Mouse (Mus musculus): ENCODE measurements around the gene Epb41l1. TPM values are rescaled to one million over a fixed set of nuclear protein-coding genes. Genes with fewer than 3 reads are reported as not detected.
"Not testable (repeated sequence)": the region's sequence is repeated elsewhere in the genome, so short reads cannot be mapped to it uniquely, and the experiment has no call there.

Epb41l1 gene
- polyA plus RNA-seq (2015; fragmentation: Nextera tagmentation; extraction: Ambion mirVana) = 18.5 and 19.4 TPM in 2 replicates

DNA sequence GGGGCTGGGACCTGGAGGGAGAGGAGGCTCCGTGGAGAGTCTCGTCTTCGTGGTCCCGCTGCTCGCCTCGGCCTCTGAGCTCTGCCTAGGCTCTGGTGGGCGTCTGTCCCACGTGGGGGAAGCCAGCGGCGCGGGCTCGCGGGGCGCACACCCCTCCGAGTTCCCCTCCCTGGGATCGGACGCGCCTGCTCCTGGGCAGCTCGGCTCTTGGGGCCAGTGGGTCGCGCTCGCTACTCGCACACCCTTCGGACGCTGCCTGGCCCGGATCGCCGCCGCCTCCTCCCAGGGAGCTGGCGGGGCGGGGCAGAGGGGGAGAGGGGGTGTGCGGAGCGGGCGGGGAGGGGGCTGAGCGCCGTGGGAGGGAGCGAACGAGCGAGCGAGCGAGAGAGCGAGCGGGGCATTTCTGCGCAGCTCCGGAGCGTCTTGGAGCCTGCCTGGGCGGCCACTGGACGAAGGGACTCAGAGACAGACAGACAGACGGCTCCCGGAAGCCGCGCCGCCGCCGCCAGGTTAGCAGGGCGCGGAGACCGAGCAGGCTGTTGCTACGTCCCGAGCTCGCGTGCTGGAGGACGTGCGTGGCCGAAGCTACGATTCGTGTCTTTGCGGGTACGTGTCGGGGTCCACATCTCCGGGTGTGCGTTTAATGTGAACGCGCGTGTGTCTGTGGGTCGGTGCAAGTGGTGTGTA is at the start of gene Epb41l1:
Epb41l1 (plus strand) TSS at position 216 of the 687 bp plus-strand sequence.
- peak within 1 kb of the TSS; percentile 83 for H3K4me3 ChIP-seq (ENCODE audit: low read depth, low read length)
- ATAC-seq = peak; percentile 67
- peak within 1 kb of the TSS; percentile 92 for H3K9ac ChIP-seq (ENCODE audit: low read depth, low read length)
- no peaks in the 10 kb centered on the region for H3K27me3 ChIP-seq (ENCODE audit: control insufficient read depth, insufficient read depth, low read depth, low read length)
- no peaks in the 10 kb centered on the region for H3K36me3 ChIP-seq (ENCODE audit: control insufficient read depth, insufficient read depth, low read length)
- under 1% methylated on average over 68 of the region's 76 CpGs for WGBS
- H3K4me2 ChIP-seq (ENCODE audit: low read length) = peak within 1 kb of the TSS; percentile 69
- H3K27ac ChIP-seq (ENCODE audit: low read length) = peak within 1 kb of the TSS; percentile 97
- H3K4me1 ChIP-seq (ENCODE audit: control insufficient read depth, insufficient read depth, low read length) = peaks cover 37% of the 10 kb centered on the region
- no peaks in the 10 kb centered on the region for H3K9me3 ChIP-seq (replicated peaks; ENCODE audit: control insufficient read depth, low read length, poor library complexity, severe bottlenecking)

DNA sequence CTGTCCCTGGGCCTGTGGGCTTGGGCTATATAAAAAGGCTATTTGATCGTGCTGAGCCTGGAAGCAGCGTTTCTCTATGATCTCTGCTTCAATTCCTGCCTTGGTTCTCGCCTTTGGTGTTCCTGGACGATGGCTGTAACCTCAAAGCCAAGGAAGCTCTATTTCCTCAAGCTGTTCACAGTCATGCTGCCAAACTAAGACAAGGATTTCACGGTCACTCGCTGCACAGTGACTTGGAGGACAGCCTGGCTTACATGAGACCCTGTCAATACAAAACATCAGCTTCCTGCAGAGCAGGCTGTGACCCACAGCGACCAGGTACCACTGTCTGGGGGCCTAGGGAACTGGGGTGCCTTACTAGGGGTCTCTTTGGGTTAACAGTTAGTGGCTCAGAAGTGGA is 43.8 kb upstream of the Epb41l1 start:
- 80% methylated on average over 7 of the region's 7 CpGs for WGBS
- ATAC-seq = no peak

DNA sequence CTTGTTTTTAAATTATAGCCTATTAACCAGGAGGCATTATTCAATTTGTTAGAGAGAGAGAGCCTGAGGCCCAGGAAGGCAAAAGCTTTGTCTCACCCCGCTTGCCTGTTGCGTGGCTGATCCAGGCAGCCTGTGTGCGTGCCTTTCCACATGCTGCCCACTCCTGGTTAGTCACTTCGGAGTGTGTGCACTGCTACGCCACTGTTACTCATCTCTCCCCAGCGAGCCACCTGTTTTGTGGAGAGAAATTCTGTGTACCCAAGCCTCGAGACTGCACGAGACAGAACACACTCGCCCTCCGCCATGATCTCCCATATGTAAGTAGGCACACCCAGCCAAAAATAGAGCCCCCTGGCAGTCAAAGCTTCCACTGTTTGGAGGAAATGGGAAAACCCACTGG is 40.8 kb upstream of the Epb41l1 start:
- no peaks in the 10 kb centered on the region; the same call in 1 of the 2 replicates for H3K9me3 ChIP-seq (replicated peaks; ENCODE audit: control insufficient read depth, low read length, poor library complexity, severe bottlenecking)
- no peaks in the 10 kb centered on the region for H3K27me3 ChIP-seq (ENCODE audit: control insufficient read depth, insufficient read depth, low read depth, low read length)
- H3K9ac ChIP-seq (ENCODE audit: low read depth, low read length) = no peak overlapping the region
- no peak overlapping the region for H3K27ac ChIP-seq (ENCODE audit: low read length)
- H3K4me2 ChIP-seq (ENCODE audit: low read length) = no peak overlapping the region
- H3K4me1 ChIP-seq (ENCODE audit: control insufficient read depth, insufficient read depth, low read length) = no peaks in the 10 kb centered on the region
- no peak overlapping the region for H3K4me3 ChIP-seq (ENCODE audit: low read depth, low read length)
- H3K36me3 ChIP-seq (ENCODE audit: control insufficient read depth, insufficient read depth, low read length) = no peaks in the 10 kb centered on the region
- WGBS = 92% methylated on average over 10 of the region's 10 CpGs
- ATAC-seq = no peak

More for the DNA sequence above, 43.8 kb upstream of the Epb41l1 start:
- H3K4me1 ChIP-seq (ENCODE audit: control insufficient read depth, insufficient read depth, low read length) = no peaks in the 10 kb centered on the region
- no peaks in the 10 kb centered on the region for H3K9me3 ChIP-seq (replicated peaks; ENCODE audit: control insufficient read depth, low read length, poor library complexity, severe bottlenecking)
- H3K4me3 ChIP-seq (ENCODE audit: low read depth, low read length) = no peak overlapping the region
- H3K4me2 ChIP-seq (ENCODE audit: low read length) = no peak overlapping the region
- no peaks in the 10 kb centered on the region for H3K36me3 ChIP-seq (ENCODE audit: control insufficient read depth, insufficient read depth, low read length)
- H3K9ac ChIP-seq (ENCODE audit: low read depth, low read length) = no peak overlapping the region
- no peaks in the 10 kb centered on the region for H3K27me3 ChIP-seq (ENCODE audit: control insufficient read depth, insufficient read depth, low read depth, low read length)
- no peak overlapping the region for H3K27ac ChIP-seq (ENCODE audit: low read length)

DNA sequence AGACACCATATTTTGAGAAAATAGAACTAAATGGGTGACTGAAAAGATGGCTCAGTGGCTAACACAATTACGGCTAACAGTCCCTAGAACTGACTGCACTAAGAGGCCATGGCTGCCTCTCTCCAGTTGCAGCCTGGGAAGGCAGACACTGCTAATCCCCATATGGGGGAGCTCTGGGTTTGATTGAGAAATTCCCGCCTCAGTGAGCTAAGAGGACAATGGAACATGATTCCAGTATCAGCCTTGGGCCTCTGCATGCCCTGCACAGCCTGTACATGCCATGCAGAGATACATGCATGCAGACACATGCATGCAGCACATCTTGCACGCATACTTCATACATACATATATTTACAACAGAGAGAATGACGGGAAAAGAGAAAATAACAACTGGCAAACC is 39.4 kb upstream of the Epb41l1 start:
- no peak for ATAC-seq
- Histone ChIP-seq H3K9me3 (replicated peaks; ENCODE audit: control insufficient read depth, low read length, poor library complexity, severe bottlenecking) (no peaks in the 10 kb centered on the region; the same call in 1 of the 2 replicates), H3K9ac (ENCODE audit: low read depth, low read length) (no peak overlapping the region), H3K4me2 (ENCODE audit: low read length) (no peak overlapping the region), H3K36me3 (ENCODE audit: control insufficient read depth, insufficient read depth, low read length) (no peaks in the 10 kb centered on the region), H3K4me3 (ENCODE audit: low read depth, low read length) (no peak overlapping the region), H3K4me1 (ENCODE audit: control insufficient read depth, insufficient read depth, low read length) (no peaks in the 10 kb centered on the region), H3K27me3 (ENCODE audit: control insufficient read depth, insufficient read depth, low read depth, low read length) (no peaks in the 10 kb centered on the region), H3K27ac (ENCODE audit: low read length) (no peak overlapping the region)
- WGBS = 56% methylated on average over 4 of the region's 4 CpGs

DNA sequence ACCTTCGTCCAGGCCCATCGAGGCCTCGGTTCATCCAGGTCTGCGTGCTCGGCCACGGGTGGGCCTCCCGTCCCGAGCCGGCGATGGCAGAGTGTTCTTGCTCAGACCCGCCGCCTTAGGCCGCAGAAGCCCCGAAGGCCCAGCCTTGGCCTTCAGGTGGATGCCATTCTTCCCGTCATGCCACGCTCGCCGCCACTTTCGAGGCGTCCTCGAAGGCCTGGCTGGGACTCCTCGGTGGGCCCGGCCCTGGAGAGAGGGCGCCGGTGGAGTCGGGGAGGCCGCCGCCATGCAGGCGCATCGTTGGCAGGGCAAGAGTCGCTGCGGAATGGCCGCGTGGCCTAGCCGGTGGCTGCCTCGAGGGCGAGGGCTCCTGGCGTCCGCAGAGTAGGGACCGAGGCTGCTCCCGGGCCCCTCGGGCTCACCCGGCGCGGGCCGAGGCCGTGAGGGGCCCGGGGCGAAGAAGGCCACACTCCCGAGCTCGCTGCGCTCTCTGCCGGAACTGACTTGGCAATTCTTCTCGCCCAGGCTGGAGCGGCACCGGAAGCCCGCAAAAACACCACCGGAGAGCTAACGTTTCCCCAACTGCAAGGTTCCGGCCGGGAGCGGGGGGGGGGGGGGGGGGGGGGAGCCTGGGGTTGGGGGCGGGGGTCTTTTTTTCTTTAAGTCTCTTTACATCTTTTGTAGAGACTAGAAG is 28.1 kb upstream of the Epb41l1 start:
- peak; percentile 95 for ATAC-seq
- not testable (repeated sequence) for H3K36me3 ChIP-seq (ENCODE audit: control insufficient read depth, insufficient read depth, low read length); H3K27me3 ChIP-seq (ENCODE audit: control insufficient read depth, insufficient read depth, low read depth, low read length); H3K4me1 ChIP-seq (ENCODE audit: control insufficient read depth, insufficient read depth, low read length); H3K9me3 ChIP-seq (replicated peaks; ENCODE audit: control insufficient read depth, low read length, poor library complexity, severe bottlenecking)
- Histone ChIP-seq H3K4me3 (ENCODE audit: low read depth, low read length) (peak overlapping the region; percentile 38), H3K27ac (ENCODE audit: low read length) (0 out of 2 replicates have a peak overlapping the region, but pooled peaks have one; percentile 28), H3K4me2 (ENCODE audit: low read length) (peak overlapping the region; percentile 41), H3K9ac (ENCODE audit: low read depth, low read length) (0 out of 2 replicates have a peak overlapping the region, but pooled peaks have one; percentile 44)
- 0% methylated on average over 5 of the region's 63 CpGs for WGBS

DNA sequence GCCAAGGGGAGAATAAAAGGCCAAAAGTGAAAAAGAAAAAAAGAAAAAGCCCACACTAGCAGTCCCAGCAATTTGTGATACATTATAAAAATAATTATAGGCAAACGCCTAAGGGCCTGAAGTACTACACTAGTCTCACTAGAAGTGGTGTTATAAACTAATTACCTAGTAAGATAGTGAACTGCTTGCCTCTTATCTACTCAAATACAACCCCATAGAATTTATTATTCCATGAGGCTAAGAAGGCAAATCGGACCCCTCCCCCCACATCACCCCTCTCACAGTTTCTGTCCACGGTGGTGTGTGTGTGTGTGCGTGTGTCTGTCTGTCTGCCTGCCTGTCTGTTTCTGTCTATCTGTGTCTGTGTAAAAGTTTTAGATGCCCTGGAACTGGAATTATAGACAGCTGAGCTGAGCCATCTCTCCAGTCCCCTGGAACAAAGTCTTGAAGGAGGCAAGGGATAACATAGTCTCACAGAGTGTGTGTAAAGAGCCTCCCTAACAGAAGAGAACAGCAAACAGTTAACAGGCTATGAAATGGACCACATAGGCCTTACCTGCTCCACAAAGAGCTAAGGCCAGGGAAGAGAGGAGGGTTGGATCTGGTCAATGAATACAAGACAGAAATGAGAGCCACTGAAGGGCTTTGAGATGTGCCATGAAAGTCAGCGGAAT is 27.4 kb upstream of the Epb41l1 start:
- Histone ChIP-seq H3K27me3 (ENCODE audit: control insufficient read depth, insufficient read depth, low read depth, low read length) (no peaks in the 10 kb centered on the region), H3K36me3 (ENCODE audit: control insufficient read depth, insufficient read depth, low read length) (no peaks in the 10 kb centered on the region), H3K9me3 (replicated peaks; ENCODE audit: control insufficient read depth, low read length, poor library complexity, severe bottlenecking) (no peaks in the 10 kb centered on the region), H3K27ac (ENCODE audit: low read length) (0 out of 2 replicates have a peak overlapping the region, but pooled peaks have one; percentile 28), H3K4me3 (ENCODE audit: low read depth, low read length) (peak overlapping the region; percentile 38), H3K4me1 (ENCODE audit: control insufficient read depth, insufficient read depth, low read length) (peaks cover 4% of the 10 kb centered on the region), H3K9ac (ENCODE audit: low read depth, low read length) (peak overlapping the region; percentile 14; the same call in 1 of the 2 replicates), H3K4me2 (ENCODE audit: low read length) (peak overlapping the region; percentile 41)
- 65% methylated on average over 5 of the region's 5 CpGs for WGBS
- peak; percentile 20; the same call in 1 of the 2 replicates for ATAC-seq

DNA sequence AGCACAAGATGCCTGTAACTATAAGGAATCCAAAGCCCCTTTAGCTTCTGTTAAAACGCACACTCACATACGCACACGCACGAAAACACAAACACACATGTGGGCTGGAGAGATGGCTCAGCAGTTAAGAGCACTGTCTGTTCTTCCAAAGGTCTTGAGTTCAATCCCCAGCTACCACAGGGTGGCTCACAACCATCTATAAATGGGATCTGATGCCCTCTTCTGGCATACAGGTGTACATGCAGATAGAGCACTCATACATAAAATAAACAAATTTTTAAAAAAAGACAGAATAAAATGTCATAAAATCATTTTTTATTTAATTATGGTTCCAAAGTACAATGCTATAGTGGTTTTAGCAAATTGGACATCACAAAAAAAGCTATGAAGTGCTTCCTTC is 26.4 kb upstream of the Epb41l1 start:
- Histone ChIP-seq H3K27ac (ENCODE audit: low read length) (no peak overlapping the region), H3K9ac (ENCODE audit: low read depth, low read length) (no peak overlapping the region), H3K27me3 (ENCODE audit: control insufficient read depth, insufficient read depth, low read depth, low read length) (no peaks in the 10 kb centered on the region), H3K4me1 (ENCODE audit: control insufficient read depth, insufficient read depth, low read length) (peaks cover 4% of the 10 kb centered on the region), H3K36me3 (ENCODE audit: control insufficient read depth, insufficient read depth, low read length) (no peaks in the 10 kb centered on the region), H3K4me3 (ENCODE audit: low read depth, low read length) (no peak overlapping the region), H3K4me2 (ENCODE audit: low read length) (no peak overlapping the region), H3K9me3 (replicated peaks; ENCODE audit: control insufficient read depth, low read length, poor library complexity, severe bottlenecking) (no peaks in the 10 kb centered on the region)
- ATAC-seq = no peak
- 94% methylated on average over 4 of the region's 4 CpGs for WGBS

DNA sequence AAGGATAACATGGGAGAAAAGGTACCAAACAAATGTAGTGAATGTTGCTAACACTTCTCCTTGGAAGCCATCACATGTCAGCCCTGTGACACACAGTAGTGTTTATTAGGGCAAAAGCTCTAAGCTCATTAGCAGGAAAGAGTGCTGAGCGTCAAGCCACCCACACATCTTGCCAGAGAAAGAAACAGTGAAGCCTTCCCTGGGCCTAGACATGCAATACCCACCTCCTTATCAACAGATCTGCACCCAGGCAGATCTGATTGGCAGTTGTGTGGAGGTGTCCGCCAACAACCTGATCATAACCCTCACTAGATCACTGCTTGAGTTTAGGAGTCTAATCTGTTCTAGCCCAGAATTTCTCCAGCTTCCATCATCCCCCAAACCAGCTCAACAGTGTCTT is 24.6 kb upstream of the Epb41l1 start:
- Histone ChIP-seq H3K9me3 (replicated peaks; ENCODE audit: control insufficient read depth, low read length, poor library complexity, severe bottlenecking) (no peaks in the 10 kb centered on the region), H3K4me3 (ENCODE audit: low read depth, low read length) (no peak overlapping the region), H3K9ac (ENCODE audit: low read depth, low read length) (no peak overlapping the region), H3K4me1 (ENCODE audit: control insufficient read depth, insufficient read depth, low read length) (peaks cover 12% of the 10 kb centered on the region), H3K4me2 (ENCODE audit: low read length) (no peak overlapping the region), H3K27me3 (ENCODE audit: control insufficient read depth, insufficient read depth, low read depth, low read length) (no peaks in the 10 kb centered on the region), H3K36me3 (ENCODE audit: control insufficient read depth, insufficient read depth, low read length) (no peaks in the 10 kb centered on the region), H3K27ac (ENCODE audit: low read length) (no peak overlapping the region)
- WGBS = 91% methylated on average over 2 of the region's 2 CpGs
- ATAC-seq = no peak

Data from midbrain, embryonic 16.5 days (tissue).